Mouse (Mus musculus) embryo, embryonic 11.5 days (tissue): Measurements from ENCODE around the gene Lancl2.

Experiments
- DNase-seq: peaks from one replicate; pipeline ENCODE4 v3.0.0-alpha.2; 2012; ENCODE audit warnings: low read depth, low spot score

Gene Lancl2

DNA sequence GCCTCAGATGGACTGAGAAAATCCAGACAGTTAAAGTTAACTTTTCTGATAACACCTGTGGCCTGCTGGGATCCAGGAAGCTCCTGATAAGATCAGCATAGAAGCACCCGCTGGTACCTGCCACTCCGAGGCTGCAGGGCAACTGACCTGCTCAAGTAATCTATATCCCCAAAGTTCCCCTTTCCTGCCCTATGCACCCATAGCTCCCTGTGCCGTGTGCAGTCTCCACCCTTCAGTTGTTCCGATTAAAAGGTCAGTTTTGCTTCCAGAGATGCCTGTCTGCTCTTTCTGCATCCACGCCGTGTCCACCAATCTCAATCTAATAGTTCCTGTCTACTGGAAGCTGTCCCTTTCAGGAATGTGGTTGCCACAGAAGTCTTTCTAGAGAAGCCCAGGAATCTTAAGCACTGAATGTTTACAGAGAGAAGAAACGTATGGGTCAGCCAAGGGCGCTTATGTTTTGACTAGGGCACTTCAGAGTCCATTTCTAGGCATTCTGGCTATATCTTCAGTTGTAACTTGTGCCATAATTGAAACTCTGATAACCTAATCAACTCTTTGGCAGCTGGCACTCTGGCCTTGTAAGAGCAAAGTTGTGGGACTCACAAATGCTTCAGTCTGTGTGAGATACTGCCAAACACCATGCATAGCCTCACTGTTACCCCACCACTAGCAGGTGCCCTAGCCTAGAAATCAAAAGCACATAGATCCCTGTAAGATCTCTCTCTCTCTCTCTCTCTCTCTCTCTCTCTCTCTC, 65.0 kb downstream of the Lancl2 start:
- DNase-seq = no peak

DNA sequence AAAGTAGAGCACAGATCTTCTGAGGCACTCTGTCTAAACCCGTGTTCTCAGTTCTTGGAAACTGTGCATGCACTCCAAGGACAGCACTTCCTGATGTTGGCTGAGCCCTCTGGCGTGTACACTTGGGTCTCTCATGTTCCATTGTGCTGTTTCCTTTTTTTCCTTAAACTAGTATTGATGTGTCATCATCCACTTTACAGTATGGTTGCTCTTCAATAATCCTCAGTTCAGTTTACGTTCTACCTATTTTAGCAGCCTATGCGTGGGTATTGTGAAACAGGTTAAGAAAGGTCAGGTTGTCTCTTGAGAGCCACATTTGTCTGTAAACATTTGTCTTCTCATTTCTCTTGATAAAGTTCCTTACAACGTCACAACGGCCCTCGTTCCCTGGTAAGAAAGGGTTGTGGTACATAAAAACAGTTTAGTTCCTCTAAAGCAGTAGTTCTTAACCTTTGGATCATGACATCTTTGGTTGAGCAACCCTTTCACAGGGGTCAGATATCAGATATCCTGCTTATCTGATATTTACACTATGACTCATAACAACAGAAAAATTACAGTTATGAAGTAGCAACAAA, 66.7 kb downstream of the Lancl2 start:
- DNase-seq = no peak

DNA sequence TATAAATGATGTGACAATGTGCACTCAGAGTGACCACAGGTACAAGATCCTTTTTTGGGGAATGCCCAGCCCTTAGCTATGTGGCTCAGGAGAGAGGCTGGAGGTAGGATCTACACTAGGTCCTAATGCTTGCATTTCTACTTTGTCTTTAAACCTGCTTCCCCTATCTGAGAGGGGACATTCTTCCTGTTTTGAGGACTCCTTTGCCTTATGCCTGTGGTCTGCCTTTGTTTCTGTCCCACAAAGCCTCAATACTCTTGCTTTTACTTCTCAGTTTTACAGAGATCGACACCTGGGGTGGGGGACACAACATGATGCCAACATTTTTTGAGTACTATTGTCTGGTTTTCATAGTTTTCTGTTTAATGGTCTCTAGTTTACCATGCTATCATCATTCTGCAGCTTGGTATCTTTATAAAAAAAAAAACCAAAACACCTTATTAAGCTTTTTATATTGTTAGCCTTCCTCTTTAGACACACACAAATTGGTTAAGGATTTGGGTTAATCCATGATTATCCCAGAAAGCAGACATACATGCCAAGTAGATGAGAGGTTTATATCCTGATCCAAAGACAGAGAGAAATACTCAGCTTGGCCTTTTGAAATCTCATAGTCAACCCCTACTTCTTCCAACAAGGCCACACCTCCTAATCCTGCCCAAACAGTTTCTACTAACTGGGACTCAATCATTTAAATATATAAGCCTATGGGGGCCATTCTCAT, 68.3 kb downstream of the Lancl2 start:
- DNase-seq = no peak

DNA sequence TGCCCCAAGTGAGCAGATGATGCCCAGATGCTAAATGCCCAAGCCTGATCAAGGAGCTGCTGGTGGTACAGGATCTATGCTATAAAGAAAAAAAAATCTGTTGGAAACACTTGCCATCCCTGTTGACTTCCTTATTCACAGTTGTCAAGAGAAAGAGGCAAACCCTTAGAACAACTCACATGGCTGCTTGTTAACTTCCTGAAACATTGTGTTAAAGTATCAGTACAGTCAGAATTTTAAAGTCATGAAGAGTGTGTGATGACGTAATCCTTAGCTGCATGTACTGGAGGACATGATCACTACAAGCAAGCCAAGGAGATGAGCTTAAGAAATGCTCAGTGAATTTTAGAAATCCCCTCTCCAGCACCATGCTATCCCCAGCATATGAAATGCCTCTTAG, 71.5 kb downstream of the Lancl2 start:
- no peak for DNase-seq

DNA sequence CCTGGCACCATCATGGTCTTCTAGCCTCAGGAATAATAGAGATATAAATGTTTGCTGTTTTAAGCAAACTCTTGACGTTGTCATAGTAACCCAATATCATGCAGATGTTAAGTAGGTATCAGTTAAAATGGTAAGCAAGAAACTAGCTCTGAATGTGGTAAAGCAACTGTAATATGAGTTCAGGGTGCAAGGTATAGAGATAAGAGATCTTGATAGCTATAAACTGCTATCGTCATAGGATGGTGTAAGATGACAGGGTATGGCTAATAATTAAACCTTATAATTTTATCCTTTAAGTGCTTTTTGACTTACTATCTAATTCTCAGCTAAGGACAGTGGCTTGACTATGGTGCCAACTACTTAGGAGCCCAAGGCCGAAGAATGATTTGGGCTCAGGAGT, 78.0 kb downstream of the Lancl2 start:
- DNase-seq = no peak

DNA sequence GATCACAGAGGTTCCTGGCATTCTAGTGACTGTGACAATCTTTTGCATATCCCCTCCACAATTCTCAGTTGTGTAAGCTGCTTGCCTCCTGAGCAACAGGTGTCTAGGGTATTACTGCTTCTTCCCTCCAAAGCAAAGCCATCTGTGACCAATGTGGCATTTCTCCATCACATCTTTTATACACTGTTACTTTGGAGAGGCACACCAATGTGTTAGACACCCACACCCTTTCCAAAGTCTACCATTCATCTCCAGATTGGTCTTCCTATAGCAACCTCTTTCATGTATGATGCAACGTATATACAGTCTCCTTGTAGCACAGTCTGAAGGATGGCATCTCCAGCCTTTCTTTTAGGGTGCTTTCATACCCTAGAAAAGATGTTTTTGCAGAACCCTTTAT, 80.3 kb downstream of the Lancl2 start:
- no peak for DNase-seq

DNA sequence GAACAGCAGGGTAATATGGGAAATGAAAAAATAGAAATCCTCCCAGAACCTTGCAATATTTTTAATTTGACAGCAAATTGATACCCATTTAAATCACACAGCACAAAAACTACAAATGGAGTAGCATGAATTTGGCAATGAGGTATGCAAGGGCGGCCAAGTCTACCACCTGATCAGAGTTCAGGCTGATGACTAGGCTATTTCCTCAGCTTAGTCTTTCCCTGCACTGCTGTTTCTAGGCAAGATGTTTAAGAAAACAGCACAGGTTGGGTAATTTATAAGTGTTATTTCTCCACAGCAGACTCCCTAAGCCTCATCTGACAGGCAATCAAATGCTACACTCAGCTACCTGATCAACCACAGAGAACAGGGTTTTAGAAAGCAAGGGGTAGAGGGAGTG, 81.9 kb downstream of the Lancl2 start:
- DNase-seq = no peak

DNA sequence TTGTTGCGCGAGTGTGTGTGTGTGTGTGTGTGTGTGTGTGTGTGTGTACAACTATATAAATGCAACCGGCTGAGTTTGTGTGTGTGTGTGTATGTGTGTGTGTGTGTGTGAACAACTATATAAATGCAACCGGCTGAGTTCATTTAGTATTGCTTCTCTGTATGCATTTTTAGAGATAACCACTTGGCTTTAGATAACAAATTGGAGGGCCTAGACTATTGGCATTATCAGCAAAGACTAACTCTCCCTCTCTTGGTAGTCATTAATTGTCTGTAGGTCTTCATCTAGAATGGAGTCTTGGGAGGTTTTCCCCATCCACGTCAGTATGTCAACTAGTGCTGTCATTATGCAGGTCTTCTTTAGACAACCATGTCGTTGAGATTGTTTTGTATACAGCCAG, 85.0 kb downstream of the Lancl2 start:
- no peak for DNase-seq
